Mouse (Mus musculus) large intestine, adult 2 months (tissue): ENCODE results near the gene Ppp1r12b. TPM values are rescaled to one million over a fixed set of nuclear protein-coding genes. Genes with fewer than 3 reads are reported as not detected.
"Not testable (repeated sequence)": the region's sequence is repeated elsewhere in the genome, so short reads cannot be mapped to it uniquely, and the experiment has no call there.

ENCODE experiments used
- DNase-seq: peaks from one replicate; pipeline ENCODE4 v3.0.0-alpha.2; 2012; ENCODE audit warnings: low read depth, low spot score
- WGBS: fragments of 180-500 bp; shearing (Covaris S2); methylation state at CpG from one replicate; pipeline ENCODE4 v1.1.7; 2018; 5-methylcytosine and 5-hydroxymethylcytosine counted together
- polyA plus RNA-seq: library from polyadenylated mRNA; depleted of rRNA; stranded (reverse); fragments of >200 nt; gene quantifications from 2 replicates; pipeline ENCODE4 v1.2.3, GENCODE M21; 2012

Ppp1r12b gene
- polyA plus RNA-seq, 1 experiment = 22.0 TPM

- DNase-seq = no peak
- WGBS = 58% methylated on average over 3 of the region's 3 CpGs
Measured at GRCm38 (mm10) chr1:134858344-134859053, 97.2 kb downstream of the Ppp1r12b start.

GRCm38 (mm10) chr1:134854325-134854982 is 101.3 kb downstream of the Ppp1r12b start:
- DNase-seq = peak; percentile 45
- 81% methylated on average over 1 of the region's 1 CpGs for WGBS

- no peak for DNase-seq
- WGBS = 91% methylated on average over 3 of the region's 3 CpGs
Measured at GRCm38 (mm10) chr1:134852797-134853196, 102.9 kb downstream of the Ppp1r12b start.

- WGBS = 94% methylated on average over 5 of the region's 5 CpGs
- DNase-seq = no peak
Measured at GRCm38 (mm10) chr1:134851211-134851610, 104.5 kb downstream of the Ppp1r12b start.

- WGBS = 89% methylated on average over 3 of the region's 3 CpGs
- DNase-seq = no peak
Measured at GRCm38 (mm10) chr1:134850361-134850760, 105.4 kb downstream of the Ppp1r12b start.

GRCm38 (mm10) chr1:134847851-134848250 is 107.9 kb downstream of the Ppp1r12b start:
- WGBS = 86% methylated on average over 9 of the region's 9 CpGs
- no peak for DNase-seq

- DNase-seq = no peak
- 84% methylated on average over 10 of the region's 10 CpGs for WGBS
Measured at GRCm38 (mm10) chr1:134846295-134846988, 109.3 kb downstream of the Ppp1r12b start.

- 96% methylated on average over 6 of the region's 6 CpGs for WGBS
- DNase-seq = no peak
Measured at GRCm38 (mm10) chr1:134843369-134843768, 112.4 kb downstream of the Ppp1r12b start.

- DNase-seq = no peak
- 84% methylated on average over 10 of the region's 10 CpGs for WGBS
Measured at GRCm38 (mm10) chr1:134836909-134837480, 118.7 kb downstream of the Ppp1r12b start.

GRCm38 (mm10) chr1:134830881-134831280 is 124.9 kb downstream of the Ppp1r12b start:
- WGBS = 82% methylated on average over 3 of the region's 3 CpGs
- DNase-seq = not testable (repeated sequence)

GRCm38 (mm10) chr1:134829635-134830034 is 126.1 kb downstream of the Ppp1r12b start:
- WGBS = 66% methylated on average over 4 of the region's 4 CpGs
- peak; percentile 8 for DNase-seq

GRCm38 (mm10) chr1:134824896-134825295 is 130.8 kb downstream of the Ppp1r12b start:
- DNase-seq = no peak
- 75% methylated on average over 6 of the region's 6 CpGs for WGBS

- WGBS = 60% methylated on average over 7 of the region's 7 CpGs
- no peak for DNase-seq
Measured at GRCm38 (mm10) chr1:134823842-134824241, 131.9 kb downstream of the Ppp1r12b start.

- 80% methylated on average over 8 of the region's 8 CpGs for WGBS
- no peak for DNase-seq
Measured at GRCm38 (mm10) chr1:134823323-134823722, 132.4 kb downstream of the Ppp1r12b start.

GRCm38 (mm10) chr1:134820882-134821281 is 134.9 kb downstream of the Ppp1r12b start:
- WGBS = 91% methylated on average over 3 of the region's 3 CpGs

GRCm38 (mm10) chr1:134819196-134819595 is 136.5 kb downstream of the Ppp1r12b start:
- 85% methylated on average over 11 of the region's 11 CpGs for WGBS
- no peak for DNase-seq

More at GRCm38 (mm10) chr1:134820882-134821281, 134.9 kb downstream of the Ppp1r12b start:
- no peak for DNase-seq

- DNase-seq = no peak
- 72% methylated on average over 3 of the region's 3 CpGs for WGBS
Measured at GRCm38 (mm10) chr1:134818716-134819115, 137.0 kb downstream of the Ppp1r12b start.

- WGBS = 94% methylated on average over 6 of the region's 6 CpGs
- DNase-seq = no peak
Measured at GRCm38 (mm10) chr1:134817916-134818595, 137.7 kb downstream of the Ppp1r12b start.

- DNase-seq = no peak
- 92% methylated on average over 1 of the region's 1 CpGs for WGBS
Measured at GRCm38 (mm10) chr1:134817120-134817519, 138.6 kb downstream of the Ppp1r12b start.

- no peak for DNase-seq
- WGBS = 73% methylated on average over 6 of the region's 6 CpGs
Measured at GRCm38 (mm10) chr1:134816617-134817016, 139.1 kb downstream of the Ppp1r12b start.
